Mouse (Mus musculus) intestine, embryonic 14.5 days (tissue): ENCODE measurements at regions not wholly inside any gene's neighbourhood (a gene's known extent, or its start where the extent isn't known, plus 50 kb on each side); places are given as distances from the start of the nearest gene placed in this dataset.

Experiments used
- ATAC-seq: fragments of 200-750 bp; cut with Nextera tagmentation; replicated peaks from 2 replicates; pipeline ENCODE4 v1.8.0; 2017; ENCODE audit warnings: low read depth, moderate number of reproducible peaks, moderate TSS enrichment, moderate library complexity; ENCODE audit not compliant: low FRiP score, low TSS enrichment
- DNase-seq: peaks from one replicate; pipeline ENCODE4 v3.0.0-alpha.2; 2018; ENCODE audit warnings: low spot score
- H3K27ac ChIP-seq: fragments of 300-500 bp; sonication (generic); 2 replicates; pipeline ENCODE4 v1.5.1; 2014; ENCODE audit warnings: low read depth, mild to moderate bottlenecking, control low read depth
- H3K27me3 ChIP-seq: fragments of 300-500 bp; sonication (generic); replicated peaks from 2 replicates; pipeline ENCODE4 v1.6.1; 2014; ENCODE audit warnings: low read length, control low read depth; ENCODE audit not compliant: control insufficient read depth, insufficient read depth
- H3K36me3 ChIP-seq: fragments of 300-500 bp; sonication (generic); 2 replicates; pipeline ENCODE4 v1.6.1; 2014; ENCODE audit warnings: low read length, control low read depth; ENCODE audit not compliant: control insufficient read depth, insufficient read depth
- H3K4me1 ChIP-seq: fragments of 300-500 bp; sonication (generic); replicated peaks from 2 replicates; pipeline ENCODE4 v1.6.1; 2014; ENCODE audit warnings: low read length, control low read depth, mixed read lengths; ENCODE audit not compliant: control insufficient read depth, insufficient read depth
- H3K4me2 ChIP-seq: fragments of 300-500 bp; sonication (generic); 2 replicates; pipeline ENCODE4 v1.6.1; 2014; ENCODE audit warnings: low read length
- H3K4me3 ChIP-seq: fragments of 300-500 bp; sonication (generic); 2 replicates; pipeline ENCODE4 v1.5.1; 2014; ENCODE audit warnings: low read depth, low read length, control low read depth, mixed read lengths
- H3K9ac ChIP-seq: fragments of 300-500 bp; sonication (generic); 2 replicates; pipeline ENCODE4 v1.6.1; 2014; ENCODE audit warnings: mild to moderate bottlenecking, low read length
- H3K9me3 ChIP-seq: fragments of 300-500 bp; sonication (generic); 2 replicates; pipeline ENCODE4 v1.6.1; 2016; ENCODE audit warnings: low read length, control low read depth; ENCODE audit not compliant: control insufficient read depth
- WGBS: fragments of 180-500 bp; shearing (Covaris S2); extraction: QIAGEN DNeasy Blood & Tissue Kit; methylation state at CpG from one replicate; pipeline ENCODE4 v1.1.7; 2014; 5-methylcytosine and 5-hydroxymethylcytosine counted together

DNA sequence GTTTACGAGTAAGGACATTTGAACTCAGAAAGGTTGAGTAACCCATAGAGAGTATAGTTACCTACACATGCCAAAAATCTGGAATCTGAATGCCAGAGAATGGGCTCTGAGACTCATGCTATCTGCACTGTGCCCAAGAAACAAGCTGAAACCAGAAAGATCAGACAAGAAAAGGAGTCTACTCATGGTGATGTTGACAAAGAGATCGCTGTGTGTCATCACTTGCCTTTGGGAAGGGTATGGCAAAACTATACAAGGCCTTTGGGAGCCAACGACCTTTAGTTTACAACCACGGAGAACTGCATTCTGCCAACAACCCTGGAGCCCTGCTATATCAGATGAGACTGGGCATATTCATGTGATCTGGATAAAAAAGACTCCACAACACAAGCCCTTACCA, 339.3 kb upstream of the Nfe2l3 start:
- H3K9me3 ChIP-seq, result no peaks in the 10 kb centered on the region
- H3K27me3 ChIP-seq, result no peaks in the 10 kb centered on the region
- DNase-seq, result no peak
- no peaks in the 10 kb centered on the region for H3K36me3 ChIP-seq
- H3K27ac ChIP-seq, result no peak overlapping the region
- no peaks in the 10 kb centered on the region for H3K4me1 ChIP-seq
- no peak overlapping the region for H3K4me3 ChIP-seq
- no peak overlapping the region for H3K9ac ChIP-seq
- ATAC-seq, result no peak
- 92% methylated on average over 4 of the region's 4 CpGs for whole genome bisulfite sequencing
- H3K4me2 ChIP-seq, result no peak overlapping the region

DNA sequence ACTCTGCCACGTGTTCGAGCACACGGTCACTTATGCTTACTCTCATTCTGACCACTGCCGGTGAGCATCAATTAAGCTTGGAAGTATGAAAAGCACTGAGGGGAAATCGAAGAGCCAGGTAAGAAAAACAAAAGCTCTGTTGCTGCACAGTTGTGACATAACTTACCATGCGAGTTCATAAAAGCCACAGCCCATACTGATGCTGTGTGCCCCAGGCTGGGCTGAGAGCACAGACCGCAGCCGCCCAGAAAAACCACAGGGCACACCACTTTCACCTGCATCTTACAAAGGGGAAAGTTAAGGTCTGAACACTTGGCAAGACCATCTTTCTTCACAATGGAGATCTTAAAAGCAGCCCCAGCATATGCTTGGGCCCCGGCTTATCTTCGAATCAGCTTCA, 338.2 kb upstream of the Nfe2l3 start:
- no peak overlapping the region for H3K4me3 ChIP-seq
- ATAC-seq (no peak), DNase-seq (no peak)
- no peak overlapping the region for H3K4me2 ChIP-seq
- no peaks in the 10 kb centered on the region for H3K9me3 ChIP-seq
- H3K4me1 ChIP-seq, result no peaks in the 10 kb centered on the region
- no peaks in the 10 kb centered on the region for H3K27me3 ChIP-seq
- 89% methylated on average over 10 of the region's 10 CpGs for WGBS
- no peaks in the 10 kb centered on the region for H3K36me3 ChIP-seq
- H3K27ac ChIP-seq, result no peak overlapping the region
- H3K9ac ChIP-seq, result no peak overlapping the region

DNA sequence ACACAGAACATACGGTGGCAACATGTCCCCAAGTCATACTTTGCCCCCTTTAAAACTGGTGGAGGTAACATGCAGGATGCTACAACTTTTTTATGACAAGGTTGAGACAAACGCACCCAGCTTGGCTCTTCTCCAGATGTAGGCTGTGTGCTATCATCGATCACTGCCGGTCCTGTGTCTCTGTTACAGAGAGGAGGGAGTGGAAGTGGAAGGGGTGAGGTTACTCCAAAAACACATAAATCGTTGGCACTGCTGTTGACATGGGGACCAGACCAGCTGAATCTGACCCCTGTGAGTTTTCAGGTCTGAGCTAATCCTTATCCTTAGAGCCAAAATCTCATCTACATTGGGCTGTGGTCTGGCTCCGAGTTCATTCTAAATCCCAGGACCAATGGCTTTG, 335.0 kb upstream of the Nfe2l3 start:
- no peak for ATAC-seq

DNA sequence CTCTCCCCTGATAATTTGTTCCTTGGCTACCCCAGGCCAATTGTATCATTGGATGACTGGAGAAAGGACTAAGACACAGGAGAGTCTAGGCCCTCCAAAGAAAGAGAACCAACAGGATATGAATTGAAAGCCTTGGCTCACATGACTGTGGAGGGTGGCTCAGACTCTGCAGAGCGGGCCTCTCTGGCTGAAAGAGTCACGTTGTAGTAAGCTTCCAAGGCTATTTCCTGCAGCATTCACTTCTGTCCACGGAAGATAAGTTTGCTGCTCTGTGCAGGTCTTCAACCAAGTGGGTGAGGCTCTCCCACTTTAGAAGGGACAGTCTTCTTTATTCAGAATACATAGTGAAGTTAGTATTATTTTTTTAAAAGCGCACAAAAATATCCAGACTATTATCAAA, 332.1 kb upstream of the Nfe2l3 start:
- WGBS, result 79% methylated on average over 4 of the region's 4 CpGs

More for the DNA sequence above, 335.0 kb upstream of the Nfe2l3 start:
- Histone ChIP-seq H3K36me3 (no peaks in the 10 kb centered on the region), H3K27ac (no peak overlapping the region), H3K4me3 (no peak overlapping the region), H3K9me3 (no peaks in the 10 kb centered on the region), H3K4me2 (no peak overlapping the region), H3K4me1 (no peaks in the 10 kb centered on the region), H3K27me3 (no peaks in the 10 kb centered on the region), H3K9ac (no peak overlapping the region)
- peak; percentile 45 for DNase-seq
- 66% methylated on average over 6 of the region's 6 CpGs for WGBS

DNA sequence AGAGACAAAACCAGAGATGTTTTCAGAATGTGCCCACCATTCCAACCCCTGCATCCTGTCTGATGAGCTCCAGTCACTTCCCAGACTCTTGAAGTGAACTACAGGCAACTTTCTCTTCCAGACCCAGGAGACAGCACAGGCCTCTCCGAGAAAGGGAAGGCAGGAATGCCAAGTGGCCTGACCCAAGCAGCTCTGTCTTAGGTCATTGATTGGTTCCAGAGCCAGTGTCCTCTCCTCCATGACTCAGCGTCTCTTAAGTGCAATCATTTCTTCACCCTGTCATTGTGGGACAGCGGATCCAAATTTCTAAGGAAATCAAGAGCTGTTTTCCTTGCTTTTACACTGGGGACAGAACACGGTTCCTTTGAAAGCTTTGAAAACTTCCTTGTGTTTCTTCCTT, 329.2 kb upstream of the Nfe2l3 start:
- WGBS, result 29% methylated on average over 4 of the region's 4 CpGs
- peak overlapping the region; percentile 43; the same call in 1 of the 2 replicates for H3K27ac ChIP-seq

More for the DNA sequence above, 332.1 kb upstream of the Nfe2l3 start:
- no peak overlapping the region for H3K4me3 ChIP-seq
- H3K4me1 ChIP-seq, result peaks cover 8% of the 10 kb centered on the region
- no peaks in the 10 kb centered on the region for H3K36me3 ChIP-seq
- no peaks in the 10 kb centered on the region for H3K9me3 ChIP-seq
- DNase-seq (no peak), ATAC-seq (no peak)
- no peaks in the 10 kb centered on the region for H3K27me3 ChIP-seq
- no peak overlapping the region for H3K4me2 ChIP-seq
- no peak overlapping the region for H3K9ac ChIP-seq
- no peak overlapping the region for H3K27ac ChIP-seq

DNA sequence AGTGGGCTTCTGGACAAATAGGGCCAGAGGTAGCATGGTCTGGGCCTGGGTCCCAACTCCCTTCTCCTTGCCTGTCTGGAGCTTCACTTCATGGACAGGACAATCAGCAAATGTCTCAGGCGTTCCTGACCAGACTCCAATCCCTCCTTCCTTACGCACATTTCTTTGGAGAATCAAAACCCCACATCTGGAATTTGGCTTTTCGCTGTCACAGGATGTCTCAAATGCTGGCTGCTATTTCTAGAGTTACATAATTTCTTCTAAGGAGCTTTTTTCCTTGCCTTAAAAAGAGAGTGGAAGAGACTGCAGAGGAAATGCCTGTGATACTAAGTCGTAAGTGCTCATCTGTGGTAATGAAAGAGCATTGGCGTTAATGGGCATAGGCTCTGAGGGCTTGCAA, 328.1 kb upstream of the Nfe2l3 start:
- 71% methylated on average over 5 of the region's 5 CpGs for WGBS
- DNase-seq (no peak), ATAC-seq (no peak)
- Histone ChIP-seq H3K4me2 (no peak overlapping the region), H3K4me3 (no peak overlapping the region), H3K9ac (no peak overlapping the region), H3K9me3 (no peaks in the 10 kb centered on the region), H3K27me3 (no peaks in the 10 kb centered on the region), H3K36me3 (no peaks in the 10 kb centered on the region), H3K27ac (peak overlapping the region; percentile 51; the same call in 1 of the 2 replicates), H3K4me1 (peaks cover 12% of the 10 kb centered on the region)

More for the DNA sequence above, 329.2 kb upstream of the Nfe2l3 start:
- Histone ChIP-seq H3K4me3 (no peak overlapping the region), H3K27me3 (no peaks in the 10 kb centered on the region), H3K9ac (no peak overlapping the region), H3K4me2 (no peak overlapping the region), H3K9me3 (no peaks in the 10 kb centered on the region), H3K4me1 (peaks cover 8% of the 10 kb centered on the region), H3K36me3 (no peaks in the 10 kb centered on the region)
- no peak for ATAC-seq
- no peak for DNase-seq

DNA sequence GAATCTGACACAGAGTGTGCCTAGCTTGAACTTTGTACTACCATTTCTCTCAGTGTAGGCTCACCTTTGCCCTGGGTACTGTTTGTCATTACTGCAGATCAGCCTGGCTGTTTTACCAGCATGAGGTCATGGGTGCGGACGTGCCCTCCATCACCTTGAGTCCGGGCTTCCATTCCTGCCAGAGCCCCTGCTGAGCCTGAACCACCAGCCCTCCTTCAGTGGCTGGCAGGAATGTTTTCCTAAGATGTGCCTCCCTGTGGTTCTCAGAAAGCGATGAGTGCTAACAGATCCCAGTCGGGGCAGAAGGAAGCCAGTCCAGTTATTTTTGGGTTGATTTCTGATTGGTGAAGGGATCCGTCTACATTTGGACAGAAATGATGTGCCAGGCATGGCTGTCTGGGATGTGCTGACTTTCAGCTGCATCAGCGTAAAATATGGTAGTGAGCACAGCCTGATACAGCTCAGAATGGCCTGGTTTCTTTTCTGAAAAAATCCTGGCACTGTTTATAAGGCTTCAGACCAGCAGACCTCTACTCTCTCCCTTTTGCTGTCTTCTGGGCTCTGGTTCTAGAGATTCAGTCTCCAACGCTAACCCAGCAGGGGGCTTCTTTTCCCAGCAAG, 324.0 kb upstream of the Nfe2l3 start:
- peaks cover 4% of the 10 kb centered on the region; the same call in 1 of the 2 replicates for H3K4me1 ChIP-seq
- H3K9me3 ChIP-seq, result no peaks in the 10 kb centered on the region
- no peak for ATAC-seq
- H3K27ac ChIP-seq, result peak overlapping the region; percentile 43; the same call in 1 of the 2 replicates
- H3K36me3 ChIP-seq, result no peaks in the 10 kb centered on the region
- no peak for DNase-seq
- WGBS, result 35% methylated on average over 8 of the region's 8 CpGs
- H3K9ac ChIP-seq, result no peak overlapping the region
- no peaks in the 10 kb centered on the region for H3K27me3 ChIP-seq
- H3K4me3 ChIP-seq, result no peak overlapping the region
- H3K4me2 ChIP-seq, result no peak overlapping the region

DNA sequence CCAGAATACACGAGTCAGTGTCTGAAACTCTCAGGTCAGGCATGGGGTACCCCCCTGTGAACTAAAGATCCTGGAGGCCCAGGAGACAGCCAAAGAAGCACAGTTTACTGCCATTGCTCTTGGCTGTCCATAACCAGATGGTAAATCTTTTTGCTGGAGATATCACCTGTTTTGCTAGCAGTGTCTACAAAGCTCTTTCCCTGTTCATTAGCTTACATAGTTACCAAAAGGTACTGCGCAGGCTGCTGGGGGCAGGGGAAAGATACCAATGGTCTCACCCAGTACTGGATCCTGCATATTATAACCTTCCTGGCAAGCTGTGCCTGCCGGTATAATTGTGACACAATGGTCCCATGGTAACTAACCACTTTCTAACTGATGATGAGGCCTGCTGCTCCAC, 321.9 kb upstream of the Nfe2l3 start:
- Histone ChIP-seq H3K27ac (no peak overlapping the region), H3K36me3 (no peaks in the 10 kb centered on the region), H3K4me1 (0 out of 2 replicates have a peak, but pooled peaks cover 4% of the 10 kb centered on the region), H3K9me3 (no peaks in the 10 kb centered on the region), H3K4me2 (no peak overlapping the region), H3K27me3 (no peaks in the 10 kb centered on the region), H3K9ac (no peak overlapping the region), H3K4me3 (no peak overlapping the region)
- 94% methylated on average over 3 of the region's 3 CpGs for WGBS
- DNase-seq, result no peak
- no peak for ATAC-seq

DNA sequence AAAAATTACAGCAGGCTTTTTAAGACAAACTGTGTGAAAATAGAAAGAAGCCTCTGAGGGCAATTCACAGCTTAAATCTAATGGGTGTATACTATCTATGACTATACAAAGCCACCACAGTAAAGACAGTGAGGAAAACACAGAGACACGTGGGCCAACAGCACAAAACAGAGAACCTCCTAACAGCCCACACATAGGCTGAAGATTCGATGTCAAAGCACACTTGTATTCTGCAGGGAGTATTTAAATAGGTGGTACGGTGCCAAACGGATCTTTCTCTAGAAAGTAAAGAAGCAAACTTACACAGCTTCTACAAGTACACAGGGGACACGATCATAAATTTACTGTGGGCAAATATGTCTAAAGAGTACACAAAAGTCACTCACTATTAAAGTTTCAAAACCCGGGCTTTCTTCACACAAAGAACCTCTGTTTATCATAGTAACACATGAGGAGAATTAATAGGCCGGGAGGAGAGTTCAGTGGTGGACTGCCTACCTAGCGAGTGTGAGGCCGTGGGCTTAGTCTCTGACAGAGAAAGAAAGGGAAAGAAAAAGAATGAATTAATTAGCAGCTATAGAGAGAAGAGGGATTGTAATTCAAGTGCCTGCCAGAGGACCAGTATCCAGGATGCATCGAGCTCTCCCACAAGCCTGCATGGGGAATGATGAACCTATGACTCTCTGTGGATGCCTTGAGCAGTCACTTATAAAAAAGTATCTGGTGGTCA, 317.7 kb upstream of the Nfe2l3 start:
- H3K4me3 ChIP-seq, result no peak overlapping the region
- H3K9ac ChIP-seq, result no peak overlapping the region
- no peak overlapping the region for H3K27ac ChIP-seq
- no peaks in the 10 kb centered on the region for H3K27me3 ChIP-seq
- H3K36me3 ChIP-seq, result no peaks in the 10 kb centered on the region
- no peak for DNase-seq
- H3K9me3 ChIP-seq, result no peaks in the 10 kb centered on the region
- 72% methylated on average over 10 of the region's 10 CpGs for WGBS
- no peak overlapping the region for H3K4me2 ChIP-seq
- no peak for ATAC-seq
- peaks cover 15% of the 10 kb centered on the region for H3K4me1 ChIP-seq
